Mouse (Mus musculus): ENCODE results near the gene Akap2. TPM values are rescaled to one million over a fixed set of nuclear protein-coding genes. Genes with fewer than 3 reads are reported as not detected.

Akap2 gene
- polyA plus RNA-seq, 1 experiment from 2014 or later: 9.6 TPM

GRCm38 (mm10) chr4:57826272-57826671 is 108.8 kb downstream of the Akap2 start:
- Histone ChIP-seq H3K4me1 (replicated peaks; ENCODE audit: control insufficient read depth, insufficient read depth, low read length) (no peaks in the 10 kb centered on the region), H3K36me3 (ENCODE audit: control insufficient read depth, insufficient read depth) (no peaks in the 10 kb centered on the region), H3K9me3 (ENCODE audit: control insufficient read depth) (no peaks in the 10 kb centered on the region), H3K27me3 (replicated peaks; ENCODE audit: control insufficient read depth, insufficient read depth, low read length) (no peaks in the 10 kb centered on the region), H3K4me3 (ENCODE audit: low read depth, low read length) (no peak overlapping the region), H3K4me2 (replicated peaks; ENCODE audit: low read depth) (no peak overlapping the region), H3K27ac (ENCODE audit: low read depth, low read length) (no peak overlapping the region), H3K9ac (ENCODE audit: low read depth, low read length) (no peak overlapping the region)
- no peak for TF ChIP-seq CTCF (IDR thresholded peaks at IDR 0.05; ENCODE audit: low read depth)
- WGBS: 87% methylated on average over 7 of the region's 7 CpGs
- ATAC-seq: no peak

- Histone ChIP-seq H3K36me3 (ENCODE audit: control insufficient read depth, insufficient read depth) (no peaks in the 10 kb centered on the region), H3K9ac (ENCODE audit: low read depth, low read length) (no peak overlapping the region), H3K9me3 (ENCODE audit: control insufficient read depth) (no peaks in the 10 kb centered on the region), H3K4me3 (ENCODE audit: low read depth, low read length) (no peak overlapping the region), H3K4me2 (replicated peaks; ENCODE audit: low read depth) (no peak overlapping the region), H3K27me3 (replicated peaks; ENCODE audit: control insufficient read depth, insufficient read depth, low read length) (no peaks in the 10 kb centered on the region), H3K27ac (ENCODE audit: low read depth, low read length) (no peak overlapping the region), H3K4me1 (replicated peaks; ENCODE audit: control insufficient read depth, insufficient read depth, low read length) (no peaks in the 10 kb centered on the region)
- WGBS: 55% methylated on average over 9 of the region's 9 CpGs
- no peak for ATAC-seq
- no peak for TF ChIP-seq CTCF (IDR thresholded peaks at IDR 0.05; ENCODE audit: low read depth)
These were observed 111.7 kb downstream of the Akap2 start for GRCm38 (mm10) chr4:57829131-57829530.

DNA sequence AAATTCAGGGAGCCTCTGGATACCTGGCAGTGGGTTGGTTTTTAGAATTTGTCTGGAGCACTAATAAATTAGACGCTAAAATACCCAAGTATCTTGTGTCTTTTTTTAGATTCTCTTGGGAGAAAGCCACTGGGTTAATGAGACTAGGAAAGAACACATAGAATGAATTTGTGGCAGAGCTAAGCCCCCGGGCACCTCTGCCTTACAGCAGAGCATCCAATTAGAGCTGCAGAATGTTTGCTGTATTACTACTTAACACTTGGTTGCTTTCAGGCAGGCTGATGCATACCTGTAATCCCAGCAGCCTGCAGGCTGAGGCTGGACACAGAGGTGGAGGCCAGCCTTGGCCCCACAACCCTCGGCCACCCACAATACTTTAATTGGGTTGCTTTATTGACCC is 112.3 kb downstream of the Akap2 start:
- no peak for ATAC-seq
- H3K4me1 ChIP-seq (replicated peaks; ENCODE audit: control insufficient read depth, insufficient read depth, low read length): no peaks in the 10 kb centered on the region
- WGBS: 76% methylated on average over 3 of the region's 3 CpGs
- no peaks in the 10 kb centered on the region for H3K36me3 ChIP-seq (ENCODE audit: control insufficient read depth, insufficient read depth)
- no peak for TF ChIP-seq CTCF (IDR thresholded peaks at IDR 0.05; ENCODE audit: low read depth)
- H3K4me2 ChIP-seq (replicated peaks; ENCODE audit: low read depth): no peak overlapping the region
- H3K9ac ChIP-seq (ENCODE audit: low read depth, low read length): no peak overlapping the region
- no peaks in the 10 kb centered on the region for H3K27me3 ChIP-seq (replicated peaks; ENCODE audit: control insufficient read depth, insufficient read depth, low read length)
- H3K27ac ChIP-seq (ENCODE audit: low read depth, low read length): no peak overlapping the region
- H3K9me3 ChIP-seq (ENCODE audit: control insufficient read depth): no peaks in the 10 kb centered on the region
- no peak overlapping the region for H3K4me3 ChIP-seq (ENCODE audit: low read depth, low read length)

- Histone ChIP-seq H3K9ac (ENCODE audit: low read depth, low read length) (no peak overlapping the region), H3K4me1 (replicated peaks; ENCODE audit: control insufficient read depth, insufficient read depth, low read length) (no peaks in the 10 kb centered on the region), H3K36me3 (ENCODE audit: control insufficient read depth, insufficient read depth) (no peaks in the 10 kb centered on the region), H3K9me3 (ENCODE audit: control insufficient read depth) (no peaks in the 10 kb centered on the region), H3K27ac (ENCODE audit: low read depth, low read length) (no peak overlapping the region), H3K4me2 (replicated peaks; ENCODE audit: low read depth) (no peak overlapping the region), H3K27me3 (replicated peaks; ENCODE audit: control insufficient read depth, insufficient read depth, low read length) (no peaks in the 10 kb centered on the region), H3K4me3 (ENCODE audit: low read depth, low read length) (no peak overlapping the region)
- TF ChIP-seq CTCF (IDR thresholded peaks at IDR 0.05; ENCODE audit: low read depth): no peak
- ATAC-seq: no peak
- WGBS: 46% methylated on average over 7 of the region's 7 CpGs
These were observed 114.9 kb downstream of the Akap2 start for GRCm38 (mm10) chr4:57832318-57832717.

DNA sequence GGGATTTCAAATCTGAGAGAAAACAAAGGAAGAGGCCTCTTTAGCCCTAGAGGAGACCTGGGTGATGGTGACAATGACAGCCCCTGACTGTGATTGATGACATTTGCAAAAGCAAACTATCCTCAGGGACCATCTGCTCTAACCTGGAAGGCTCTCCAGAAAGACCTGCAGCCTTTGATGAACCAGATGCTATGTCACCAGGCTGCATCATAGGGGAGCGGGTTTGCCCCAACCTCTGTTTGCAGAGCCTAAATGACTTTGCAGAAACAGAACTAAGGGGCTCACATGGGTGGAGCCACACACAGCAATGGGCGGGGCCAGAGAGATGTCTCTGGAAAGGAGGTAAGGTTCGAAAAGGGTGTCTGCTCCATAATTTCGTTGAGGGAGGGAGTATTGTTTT is 115.6 kb downstream of the Akap2 start:
- Histone ChIP-seq H3K4me3 (ENCODE audit: low read depth, low read length) (no peak overlapping the region), H3K9ac (ENCODE audit: low read depth, low read length) (no peak overlapping the region), H3K4me2 (replicated peaks; ENCODE audit: low read depth) (no peak overlapping the region), H3K4me1 (replicated peaks; ENCODE audit: control insufficient read depth, insufficient read depth, low read length) (no peaks in the 10 kb centered on the region), H3K27me3 (replicated peaks; ENCODE audit: control insufficient read depth, insufficient read depth, low read length) (no peaks in the 10 kb centered on the region), H3K9me3 (ENCODE audit: control insufficient read depth) (no peaks in the 10 kb centered on the region), H3K36me3 (ENCODE audit: control insufficient read depth, insufficient read depth) (no peaks in the 10 kb centered on the region), H3K27ac (ENCODE audit: low read depth, low read length) (no peak overlapping the region)
- ATAC-seq: no peak
- WGBS: 62% methylated on average over 4 of the region's 4 CpGs
- no peak for TF ChIP-seq CTCF (IDR thresholded peaks at IDR 0.05; ENCODE audit: low read depth)

DNA sequence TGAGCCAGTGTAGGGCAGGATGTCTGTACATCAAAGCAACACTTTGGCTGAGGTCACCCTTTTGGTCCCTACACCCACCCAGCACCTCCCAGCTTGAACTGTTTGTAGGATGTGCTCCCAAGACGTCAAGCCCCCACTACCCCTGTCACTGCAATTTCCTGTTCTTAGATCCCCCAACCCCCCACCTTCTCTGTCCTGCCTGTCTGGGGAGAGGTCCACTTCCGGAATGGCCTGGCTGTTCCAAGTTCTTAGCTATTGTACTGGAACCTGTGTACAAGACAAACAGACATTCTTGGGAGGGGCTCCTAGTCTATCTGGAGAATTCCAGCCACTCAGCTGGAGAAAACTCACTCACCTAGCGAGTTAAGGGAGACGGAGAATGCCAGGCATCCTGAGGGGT is 116.7 kb downstream of the Akap2 start:
- Histone ChIP-seq H3K4me1 (replicated peaks; ENCODE audit: control insufficient read depth, insufficient read depth, low read length) (no peaks in the 10 kb centered on the region), H3K27ac (ENCODE audit: low read depth, low read length) (no peak overlapping the region), H3K9ac (ENCODE audit: low read depth, low read length) (no peak overlapping the region), H3K27me3 (replicated peaks; ENCODE audit: control insufficient read depth, insufficient read depth, low read length) (no peaks in the 10 kb centered on the region), H3K9me3 (ENCODE audit: control insufficient read depth) (no peaks in the 10 kb centered on the region), H3K36me3 (ENCODE audit: control insufficient read depth, insufficient read depth) (no peaks in the 10 kb centered on the region), H3K4me3 (ENCODE audit: low read depth, low read length) (no peak overlapping the region), H3K4me2 (replicated peaks; ENCODE audit: low read depth) (no peak overlapping the region)
- no peak for ATAC-seq
- TF ChIP-seq CTCF (IDR thresholded peaks at IDR 0.05; ENCODE audit: low read depth): no peak
- 49% methylated on average over 4 of the region's 4 CpGs for WGBS

DNA sequence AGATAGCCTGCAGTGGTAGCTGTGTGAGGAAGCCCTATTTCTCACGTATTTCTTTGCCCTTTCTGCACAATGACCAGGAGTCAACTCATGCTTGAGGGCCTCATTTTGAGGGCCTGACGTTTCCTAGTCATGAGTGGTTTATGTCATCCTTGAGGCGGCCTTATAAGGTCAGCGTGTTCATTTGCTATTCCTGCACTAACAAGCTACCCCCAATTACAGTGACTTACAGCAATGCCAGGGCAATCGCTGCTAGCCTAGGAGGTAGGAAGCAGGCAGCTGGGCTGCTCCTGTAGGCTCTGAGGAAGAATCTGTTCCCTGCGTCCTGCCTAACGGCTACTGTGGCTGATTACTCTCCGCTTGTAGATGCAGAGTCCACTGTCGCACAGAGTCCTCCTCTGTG is 119.6 kb downstream of the Akap2 start:
- Histone ChIP-seq H3K27me3 (replicated peaks; ENCODE audit: control insufficient read depth, insufficient read depth, low read length) (no peaks in the 10 kb centered on the region), H3K4me2 (replicated peaks; ENCODE audit: low read depth) (no peak overlapping the region), H3K9ac (ENCODE audit: low read depth, low read length) (no peak overlapping the region), H3K27ac (ENCODE audit: low read depth, low read length) (no peak overlapping the region), H3K36me3 (ENCODE audit: control insufficient read depth, insufficient read depth) (no peaks in the 10 kb centered on the region), H3K4me1 (replicated peaks; ENCODE audit: control insufficient read depth, insufficient read depth, low read length) (no peaks in the 10 kb centered on the region), H3K9me3 (ENCODE audit: control insufficient read depth) (no peaks in the 10 kb centered on the region), H3K4me3 (ENCODE audit: low read depth, low read length) (no peak overlapping the region)
- no peak for ATAC-seq
- TF ChIP-seq CTCF (IDR thresholded peaks at IDR 0.05; ENCODE audit: low read depth): no peak
- WGBS: 65% methylated on average over 9 of the region's 9 CpGs
